Mouse (Mus musculus): ENCODE data around the gene Crhr2. TPM values are rescaled to one million over a fixed set of nuclear protein-coding genes. Genes with fewer than 3 reads are reported as not detected.
A peak's percentile ranks its signal among the peaks of the same experiment; 100 is the strongest.

The Crhr2 gene
- total RNA-seq, 1 experiment, result 0.67 TPM

- Histone ChIP-seq H3K9ac (ENCODE audit: insufficient read depth, low read depth, low read length, poor library complexity, severe bottlenecking) (no peak within 1 kb of the TSS), H3K36me3 (ENCODE audit: control insufficient read depth, insufficient read depth, low read length, poor library complexity, severe bottlenecking) (no peaks in the 10 kb centered on the region), H3K27ac (ENCODE audit: insufficient read depth, low read depth, low read length, poor library complexity, severe bottlenecking) (no peak within 1 kb of the TSS), H3K4me1 (ENCODE audit: control insufficient read depth in 2 of 2, insufficient read depth in 2 of 2, low read length in 2 of 2, poor library complexity in 1 of 2) (0 out of 4 replicates have a peak, but pooled peaks cover 0 to 3% of the 10 kb centered on the region in 2 experiments), H3K9me3 (ENCODE audit: control insufficient read depth, insufficient read depth, low read depth, low read length) (no peaks in the 10 kb centered on the region), H3K4me3 (ENCODE audit: insufficient read depth in 1 of 2, low read depth in 1 of 2, low read length in 2 of 2, poor library complexity in 1 of 2, severe bottlenecking in 1 of 2) (no peak within 1 kb of the TSS)
- TF ChIP-seq ZNF384 (IDR thresholded peaks at IDR 0.05; ENCODE audit: low read depth, low read length), result no peak
- no peak for TF ChIP-seq HCFC1 (IDR thresholded peaks at IDR 0.05; ENCODE audit: borderline replicate concordance, insufficient read depth, low read length)
- no peak for TF ChIP-seq MAFK (IDR thresholded peaks at IDR 0.05; ENCODE audit: insufficient read depth, low read depth, low read length)
- no peak for TF ChIP-seq ZC3H11A (IDR thresholded peaks at IDR 0.05; ENCODE audit: borderline replicate concordance, low read depth, low read length)
- TF ChIP-seq CHD2 (IDR thresholded peaks at IDR 0.05; ENCODE audit: low read depth, low read length), result no peak
- in situ Hi-C loops (cut with MboI; ENCODE audit: low sequenced_read_pairs in 2 of 2, unreplicated experiment in 2 of 2), result no loop called here
- no peak for DNase-seq (ENCODE audit: low read depth, low spot score)
Observed at GRCm38 (mm10) chr6:55174741-55175181, 41.9 kb upstream of the Crhr2 start, which contains the start of gene Inmt. Gene Inmt (minus strand): TSS chr6:55175043.

GRCm38 (mm10) chr6:55173941-55174349 lies 41.1 kb upstream of the Crhr2 start:
- Histone ChIP-seq H3K9ac (ENCODE audit: insufficient read depth, low read depth, low read length, poor library complexity, severe bottlenecking) (no peak overlapping the region), H3K4me1 (ENCODE audit: control insufficient read depth in 2 of 2, insufficient read depth in 2 of 2, low read length in 2 of 2, poor library complexity in 1 of 2) (0 out of 4 replicates have a peak, but pooled peaks cover 0 to 3% of the 10 kb centered on the region in 2 experiments), H3K36me3 (ENCODE audit: control insufficient read depth, insufficient read depth, low read length, poor library complexity, severe bottlenecking) (no peaks in the 10 kb centered on the region), H3K9me3 (ENCODE audit: control insufficient read depth, insufficient read depth, low read depth, low read length) (no peaks in the 10 kb centered on the region), H3K27ac (ENCODE audit: insufficient read depth, low read depth, low read length, poor library complexity, severe bottlenecking) (no peak overlapping the region), H3K4me3 (ENCODE audit: insufficient read depth in 1 of 2, low read depth in 1 of 2, low read length in 2 of 2, poor library complexity in 1 of 2, severe bottlenecking in 1 of 2) (no peak overlapping the region)
- in situ Hi-C loops (cut with MboI; ENCODE audit: low sequenced_read_pairs in 2 of 2, unreplicated experiment in 2 of 2), result no loop called here
- no peak for TF ChIP-seq ZC3H11A (IDR thresholded peaks at IDR 0.05; ENCODE audit: borderline replicate concordance, low read depth, low read length)
- TF ChIP-seq CHD2 (IDR thresholded peaks at IDR 0.05; ENCODE audit: low read depth, low read length), result no peak
- no peak for TF ChIP-seq MAFK (IDR thresholded peaks at IDR 0.05; ENCODE audit: insufficient read depth, low read depth, low read length)
- TF ChIP-seq HCFC1 (IDR thresholded peaks at IDR 0.05; ENCODE audit: borderline replicate concordance, insufficient read depth, low read length), result no peak
- TF ChIP-seq ZNF384 (IDR thresholded peaks at IDR 0.05; ENCODE audit: low read depth, low read length), result no peak
- DNase-seq (ENCODE audit: low read depth, low spot score), result no peak

GRCm38 (mm10) chr6:55173171-55173570 lies 40.4 kb upstream of the Crhr2 start:
- TF ChIP-seq HCFC1 (IDR thresholded peaks at IDR 0.05; ENCODE audit: borderline replicate concordance, insufficient read depth, low read length), result no peak
- TF ChIP-seq CHD2 (IDR thresholded peaks at IDR 0.05; ENCODE audit: low read depth, low read length), result no peak
- no peaks in the 10 kb centered on the region for H3K9me3 ChIP-seq (ENCODE audit: control insufficient read depth, insufficient read depth, low read depth, low read length)
- no peaks in the 10 kb centered on the region for H3K36me3 ChIP-seq (ENCODE audit: control insufficient read depth, insufficient read depth, low read length, poor library complexity, severe bottlenecking)
- no peak overlapping the region for H3K27ac ChIP-seq (ENCODE audit: insufficient read depth, low read depth, low read length, poor library complexity, severe bottlenecking)
- 0 out of 4 replicates have a peak, but pooled peaks cover 0 to 3% of the 10 kb centered on the region in 2 experiments for H3K4me1 ChIP-seq (ENCODE audit: control insufficient read depth in 2 of 2, insufficient read depth in 2 of 2, low read length in 2 of 2, poor library complexity in 1 of 2)
- in situ Hi-C loops (cut with MboI; ENCODE audit: low sequenced_read_pairs in 2 of 2, unreplicated experiment in 2 of 2), result no loop called here
- DNase-seq (ENCODE audit: low read depth, low spot score), result no peak
- H3K4me3 ChIP-seq (ENCODE audit: insufficient read depth in 1 of 2, low read depth in 1 of 2, low read length in 2 of 2, poor library complexity in 1 of 2, severe bottlenecking in 1 of 2), result no peak overlapping the region
- H3K9ac ChIP-seq (ENCODE audit: insufficient read depth, low read depth, low read length, poor library complexity, severe bottlenecking), result no peak overlapping the region

- Histone ChIP-seq H3K27ac (ENCODE audit: insufficient read depth, low read depth, low read length, poor library complexity, severe bottlenecking) (no peak overlapping the region), H3K9me3 (ENCODE audit: control insufficient read depth, insufficient read depth, low read depth, low read length) (no peaks in the 10 kb centered on the region), H3K4me1 (ENCODE audit: control insufficient read depth in 2 of 2, insufficient read depth in 2 of 2, low read length in 2 of 2, poor library complexity in 1 of 2) (peaks cover 0 to 3% of the 10 kb centered on the region in 2 experiments; a peak in 1 of 4 replicates), H3K36me3 (ENCODE audit: control insufficient read depth, insufficient read depth, low read length, poor library complexity, severe bottlenecking) (no peaks in the 10 kb centered on the region), H3K4me3 (ENCODE audit: insufficient read depth in 1 of 2, low read depth in 1 of 2, low read length in 2 of 2, poor library complexity in 1 of 2, severe bottlenecking in 1 of 2) (no peak overlapping the region), H3K9ac (ENCODE audit: insufficient read depth, low read depth, low read length, poor library complexity, severe bottlenecking) (no peak overlapping the region)
- TF ChIP-seq ZC3H11A (IDR thresholded peaks at IDR 0.05; ENCODE audit: borderline replicate concordance, low read depth, low read length) (no peak), MAFK (IDR thresholded peaks at IDR 0.05; ENCODE audit: insufficient read depth, low read depth, low read length) (no peak), CHD2 (IDR thresholded peaks at IDR 0.05; ENCODE audit: low read depth, low read length) (no peak), HCFC1 (IDR thresholded peaks at IDR 0.05; ENCODE audit: borderline replicate concordance, insufficient read depth, low read length) (no peak), ZNF384 (IDR thresholded peaks at IDR 0.05; ENCODE audit: low read depth, low read length) (no peak)
- in situ Hi-C loops (cut with MboI; ENCODE audit: low sequenced_read_pairs in 2 of 2, unreplicated experiment in 2 of 2), result no loop called here
- DNase-seq (ENCODE audit: low read depth, low spot score), result no peak
Observed at GRCm38 (mm10) chr6:55171638-55172037, 38.8 kb upstream of the Crhr2 start.

GRCm38 (mm10) chr6:55169818-55170217 lies 37.0 kb upstream of the Crhr2 start:
- Histone ChIP-seq H3K9me3 (ENCODE audit: control insufficient read depth, insufficient read depth, low read depth, low read length) (no peaks in the 10 kb centered on the region), H3K27ac (ENCODE audit: insufficient read depth, low read depth, low read length, poor library complexity, severe bottlenecking) (no peak overlapping the region), H3K4me3 (ENCODE audit: insufficient read depth in 1 of 2, low read depth in 1 of 2, low read length in 2 of 2, poor library complexity in 1 of 2, severe bottlenecking in 1 of 2) (no peak overlapping the region), H3K4me1 (ENCODE audit: control insufficient read depth in 2 of 2, insufficient read depth in 2 of 2, low read length in 2 of 2, poor library complexity in 1 of 2) (peaks cover 0 to 7% of the 10 kb centered on the region in 2 experiments; a peak in 2 of 4 replicates), H3K9ac (ENCODE audit: insufficient read depth, low read depth, low read length, poor library complexity, severe bottlenecking) (no peak overlapping the region), H3K36me3 (ENCODE audit: control insufficient read depth, insufficient read depth, low read length, poor library complexity, severe bottlenecking) (no peaks in the 10 kb centered on the region)
- in situ Hi-C loops (cut with MboI; ENCODE audit: low sequenced_read_pairs in 2 of 2, unreplicated experiment in 2 of 2), result no loop called here
- TF ChIP-seq MAFK (IDR thresholded peaks at IDR 0.05; ENCODE audit: insufficient read depth, low read depth, low read length) (no peak), ZC3H11A (IDR thresholded peaks at IDR 0.05; ENCODE audit: borderline replicate concordance, low read depth, low read length) (no peak), HCFC1 (IDR thresholded peaks at IDR 0.05; ENCODE audit: borderline replicate concordance, insufficient read depth, low read length) (no peak), ZNF384 (IDR thresholded peaks at IDR 0.05; ENCODE audit: low read depth, low read length) (no peak), CHD2 (IDR thresholded peaks at IDR 0.05; ENCODE audit: low read depth, low read length) (no peak)
- peak; percentile 31 for DNase-seq (ENCODE audit: low read depth, low spot score)
